Mouse (Mus musculus) stomach, postnatal 0 days (tissue): ENCODE measurements around the gene Stoml1.

Experiments used
- CTCF ChIP-seq: IDR thresholded peaks from 2 replicates; pipeline ENCODE4 v1.5.1; 2016; ENCODE audit warnings: antibody characterized with exemption, low read depth, mild to moderate bottlenecking, moderate library complexity
- EP300 ChIP-seq: optimal IDR thresholded peaks from 2 replicates; pipeline ENCODE3; 2016; ENCODE audit warnings: antibody characterized with exemption

DNA sequence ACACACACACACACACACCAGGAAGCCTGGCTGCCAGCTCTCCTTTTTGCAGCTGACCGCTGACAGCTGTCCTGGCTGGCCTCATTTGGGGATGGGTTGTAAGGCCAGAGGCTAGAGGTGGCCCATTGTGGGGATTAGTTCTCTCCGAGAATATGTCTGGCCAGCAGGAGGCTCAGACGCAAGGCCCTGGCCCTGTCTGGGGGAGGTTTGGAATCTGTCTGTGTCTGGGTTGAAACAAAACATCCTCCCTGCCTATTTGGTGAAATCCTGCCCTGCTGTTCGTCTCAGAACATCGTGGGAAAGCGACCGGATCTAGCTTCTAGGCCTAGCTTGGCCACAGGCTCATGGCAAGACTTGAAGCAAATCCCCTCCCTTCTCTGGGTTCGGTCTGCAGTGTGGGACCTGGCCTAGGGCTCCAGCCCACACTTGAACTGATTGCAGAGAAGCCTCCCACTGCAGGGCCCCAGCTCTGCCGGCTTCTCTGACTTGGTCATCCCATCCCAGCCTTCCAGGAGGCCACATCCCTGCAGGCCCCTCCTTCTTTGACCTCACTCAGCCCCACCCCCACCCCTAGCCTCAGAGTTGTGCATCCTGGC lies 42.9 kb downstream of the Stoml1 start:
- peak; percentile 53 for TF ChIP-seq CTCF
- TF ChIP-seq EP300 = no peak
